Mouse (Mus musculus) adrenal gland (tissue): Measurements from ENCODE around the gene Bbc3.
"Not testable (repeated sequence)": the region's sequence is repeated elsewhere in the genome, so short reads cannot be mapped to it uniquely, and the experiment has no call there.

Source experiments
- intact Hi-C: fragments of 180-260 bp; cut with DNase I; formaldehyde crosslinking; loops from one replicate; pipeline ENCODE4 v1.15.1; 2025
- long read RNA-seq, 2 experiments: library from polyadenylated mRNA; unstranded; transcript quantifications; one replicate each; pipeline ENCODE4 v2.0.0; 2020; ENCODE audit warnings: borderline replicate concordance in 1 of 2; ENCODE audit not compliant: insufficient replicate concordance in 1 of 2

Bbc3 gene
- long read RNA-seq, experiment 1, partial matches to known transcripts: 3 of 7 reads
- long read RNA-seq, experiment 1, other reads (novel, unspliced or antisense): 2 of 7 reads
- long read RNA-seq, experiment 2, partial matches to known transcripts: 1 of 4 reads
- long read RNA-seq, experiment 2, other reads (novel, unspliced or antisense): 1 of 4 reads

DNA sequence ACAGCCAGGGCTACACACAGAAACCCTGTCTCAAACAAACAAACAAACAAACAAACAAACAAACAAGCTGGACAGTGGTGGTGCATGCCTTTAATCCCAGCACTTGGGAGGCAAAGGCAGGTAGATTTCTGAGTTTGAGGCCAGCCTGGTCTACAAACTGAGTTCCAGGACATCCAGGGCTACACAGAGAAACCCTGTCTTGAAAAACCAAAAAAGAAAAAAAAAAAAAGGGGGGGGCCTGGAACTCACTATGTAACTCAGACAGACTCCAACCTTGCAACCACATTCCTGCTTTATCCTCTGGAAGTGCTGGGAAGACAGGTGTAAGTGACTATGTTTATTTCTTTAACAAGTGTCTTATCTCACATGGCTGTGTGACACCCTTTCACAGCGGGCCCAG is at the start of gene Bbc3:
Gene Bbc3, plus strand, starts transcription at position 301 of the 400 bp plus-strand sequence.
- intact Hi-C loops: not testable (repeated sequence)

- intact Hi-C loops: no loop called here
Measured at GRCm38 (mm10) chr7:16259110-16259590, 49.0 kb upstream of the Bbc3 start, which contains the start of gene C5ar1. Gene C5ar1 (minus strand): TSS chr7:16259540.

DNA sequence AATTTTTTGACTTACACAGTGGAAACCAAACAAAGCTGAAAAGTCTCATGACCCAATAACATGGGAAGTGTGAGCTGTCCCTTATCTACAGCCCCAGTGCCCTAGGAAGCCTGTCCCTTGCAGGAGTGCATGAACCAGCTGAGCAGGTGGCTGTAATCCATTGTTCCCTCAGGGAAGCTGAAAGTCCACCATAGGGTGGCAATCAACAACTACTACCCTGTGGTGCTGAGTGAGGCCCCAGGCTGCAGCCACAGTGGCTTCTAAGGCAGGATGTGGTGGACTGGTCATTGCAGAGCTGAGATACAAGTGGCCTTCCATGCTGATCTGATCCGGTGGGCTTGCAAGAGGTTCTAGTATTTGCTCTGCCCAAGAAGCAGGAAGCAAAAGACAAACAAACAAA is 47.1 kb upstream of the Bbc3 start:
- intact Hi-C loops: loop anchor here (5.0 kb wide), 1 partner anchor 164 kb away; the partner anchor contains the start of gene Napa

- intact Hi-C loops: loop anchor here (1.0 to 5.0 kb wide), 2 partner anchors 71 to 166 kb away; partner anchors contain the start of gene Napa
Measured at GRCm38 (mm10) chr7:16263015-16263787, 45.0 kb upstream of the Bbc3 start.

DNA sequence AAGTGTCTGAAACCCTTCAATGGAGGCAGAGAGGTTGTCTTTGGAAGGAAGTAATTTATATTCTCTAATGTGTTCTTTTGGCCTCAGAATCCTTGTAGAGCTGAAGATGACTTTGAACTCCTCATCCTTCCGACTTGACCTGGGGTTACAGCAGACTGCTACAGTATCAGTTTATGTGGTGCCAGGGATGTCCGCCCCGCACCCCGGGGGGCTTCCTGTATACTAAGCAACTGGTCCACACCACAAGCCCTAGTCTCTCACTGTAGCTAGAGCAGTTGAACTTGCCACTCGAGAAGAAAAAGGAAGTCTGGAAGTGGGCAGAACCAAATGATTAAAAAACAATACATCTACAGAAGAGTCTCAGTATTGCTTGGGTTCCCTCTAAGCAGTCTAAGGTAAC is 44.4 kb upstream of the Bbc3 start:
- intact Hi-C loops: loop anchor here (1.0 to 5.0 kb wide), 2 partner anchors 72 to 167 kb away; partner anchors contain the start of gene Napa

GRCm38 (mm10) chr7:16265856-16266255 is 42.3 kb upstream of the Bbc3 start:
- intact Hi-C loops: no loop called here

DNA sequence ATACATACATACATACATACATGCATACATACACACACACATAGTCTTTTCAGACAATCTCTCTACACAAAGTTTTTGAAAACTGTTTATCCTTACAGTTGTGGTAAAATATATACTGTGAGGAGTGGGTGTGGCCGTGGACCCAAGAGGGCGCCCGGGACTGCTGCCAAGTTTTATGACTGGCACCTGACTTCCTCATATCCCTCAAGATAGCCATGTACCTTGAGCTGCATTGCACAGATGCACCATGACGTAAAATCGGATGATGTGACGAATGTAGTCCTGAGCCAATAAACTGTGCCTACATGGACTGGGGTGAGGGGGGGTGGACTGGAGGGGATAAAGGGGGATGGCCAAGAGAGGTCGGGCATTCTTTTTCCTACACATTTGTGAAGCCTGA is 41.6 kb upstream of the Bbc3 start:
- intact Hi-C loops: not testable (repeated sequence)

DNA sequence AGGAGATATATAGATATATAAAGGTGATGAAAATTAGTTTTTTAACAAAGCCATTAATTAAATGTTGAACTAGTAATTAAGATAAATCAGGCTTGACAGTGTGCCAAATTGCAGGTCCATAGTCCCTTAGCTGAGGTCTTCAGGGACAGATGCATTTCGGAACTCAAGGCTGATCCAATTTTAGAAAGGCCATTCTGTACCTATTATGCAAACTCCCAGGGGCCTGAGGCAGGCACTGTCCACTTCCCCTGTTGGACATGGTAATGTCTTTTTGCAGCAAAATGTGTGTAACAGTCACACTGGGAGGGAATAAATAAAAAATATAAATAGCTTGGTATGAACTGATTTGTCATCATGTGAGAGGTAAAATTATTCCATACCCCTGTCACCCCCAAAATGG is 37.1 kb upstream of the Bbc3 start:
- intact Hi-C loops: no loop called here

DNA sequence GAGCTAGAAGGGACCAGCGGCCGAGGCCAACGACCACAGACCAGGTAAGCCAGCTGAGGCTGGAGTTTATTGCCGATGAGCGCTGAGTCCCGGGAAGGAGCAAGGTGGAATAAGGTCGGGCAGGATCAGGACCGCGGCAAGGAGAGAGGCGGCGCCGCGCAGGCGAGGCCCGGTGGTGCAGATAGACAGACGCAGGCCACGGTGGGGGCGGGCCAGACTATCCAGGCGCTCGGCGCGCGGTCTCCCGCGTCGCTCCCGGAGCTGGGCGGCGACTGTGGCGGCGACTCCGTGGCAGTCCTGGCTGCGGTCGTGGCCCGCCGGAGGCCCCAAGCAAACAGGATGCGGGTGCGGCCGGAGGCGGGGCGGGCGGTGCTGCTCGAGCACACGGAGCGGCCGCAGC is 35.5 kb upstream of the Bbc3 start:
- intact Hi-C loops: no loop called here

DNA sequence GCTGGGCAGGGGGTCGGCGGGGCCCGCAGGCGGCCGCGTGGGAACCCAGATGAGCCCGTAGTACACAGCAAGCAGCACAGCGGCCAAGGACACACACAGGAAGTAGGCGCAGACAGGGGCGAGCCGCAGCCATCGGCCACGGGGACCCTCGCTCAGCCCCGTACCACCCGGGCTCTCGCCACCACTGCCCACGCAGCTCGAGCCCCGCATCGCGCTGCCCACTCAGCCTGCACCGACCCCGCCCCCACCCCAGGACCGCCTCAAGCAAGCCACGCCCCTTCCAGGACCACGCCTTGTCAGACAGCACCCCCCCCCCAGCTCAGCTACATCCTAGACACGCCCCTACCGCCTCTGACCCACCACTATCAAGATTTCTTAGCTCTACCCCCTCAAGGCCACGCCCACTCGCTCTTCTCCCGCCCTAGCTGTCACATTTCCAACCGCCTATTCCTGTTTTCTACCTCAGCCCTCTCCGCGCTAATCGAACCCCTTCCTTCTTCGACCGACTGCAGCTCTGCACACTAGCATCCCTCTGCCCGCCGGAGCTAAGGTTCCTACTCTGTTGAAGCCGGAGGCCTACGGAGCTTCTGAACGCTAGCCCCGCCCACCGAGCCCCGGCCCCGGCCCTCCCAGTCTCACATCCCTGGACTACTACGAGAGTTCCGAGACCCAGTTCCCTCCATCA is 35.0 kb upstream of the Bbc3 start, which contains the start of gene Inafm1:
Gene Inafm1, minus strand, starts transcription at position 537 of the 685 bp plus-strand sequence.
- intact Hi-C loops: no loop called here

GRCm38 (mm10) chr7:16273766-16274140 is 34.4 kb upstream of the Bbc3 start:
- intact Hi-C loops: no loop called here

DNA sequence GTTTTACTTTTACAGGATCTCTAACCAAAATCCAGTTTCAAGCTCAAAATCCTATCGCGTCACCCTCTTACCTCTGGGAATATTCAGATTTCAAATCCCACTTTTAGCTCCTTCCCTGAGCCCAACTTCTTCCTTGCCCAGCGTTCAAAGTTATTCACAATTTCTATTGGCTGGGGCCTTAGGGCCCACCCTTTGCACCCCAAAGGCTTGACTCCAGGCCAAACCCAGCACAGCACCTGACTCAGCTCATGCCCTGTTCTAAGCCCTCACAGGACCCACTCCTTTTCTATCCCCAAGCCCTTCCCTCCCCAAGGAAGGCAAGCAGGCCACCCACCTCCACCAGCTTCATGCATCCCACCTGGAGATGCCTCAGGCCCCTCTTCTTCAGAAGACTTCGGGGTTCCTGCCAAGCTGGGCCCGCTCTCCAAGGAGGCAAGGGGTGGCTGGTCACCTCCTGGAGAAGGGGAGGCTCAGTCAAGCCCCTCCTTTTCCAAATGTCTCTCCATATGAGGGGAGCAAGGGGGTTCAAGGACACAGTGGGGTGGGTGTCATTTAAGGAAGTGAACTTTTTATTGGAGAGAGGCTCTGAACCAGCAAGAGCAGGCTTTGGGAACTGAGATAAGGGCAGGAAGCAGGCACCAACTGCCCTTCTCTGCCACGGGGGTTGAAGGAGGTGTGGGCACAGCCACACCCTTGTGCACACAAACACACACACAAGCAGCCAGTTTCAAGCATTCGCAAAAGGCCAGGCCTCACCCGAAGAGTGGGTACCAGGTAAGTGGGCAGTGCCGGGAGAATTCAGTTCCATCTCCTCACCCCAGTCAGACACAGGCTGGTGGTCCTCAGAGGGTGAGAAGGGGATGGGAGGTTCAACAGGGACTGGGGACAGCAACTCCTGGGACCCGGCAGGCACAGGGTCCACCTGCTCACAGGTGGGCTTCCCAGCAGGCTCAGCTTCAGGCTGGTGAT is 33.0 kb upstream of the Bbc3 start:
- intact Hi-C loops: no loop called here

DNA sequence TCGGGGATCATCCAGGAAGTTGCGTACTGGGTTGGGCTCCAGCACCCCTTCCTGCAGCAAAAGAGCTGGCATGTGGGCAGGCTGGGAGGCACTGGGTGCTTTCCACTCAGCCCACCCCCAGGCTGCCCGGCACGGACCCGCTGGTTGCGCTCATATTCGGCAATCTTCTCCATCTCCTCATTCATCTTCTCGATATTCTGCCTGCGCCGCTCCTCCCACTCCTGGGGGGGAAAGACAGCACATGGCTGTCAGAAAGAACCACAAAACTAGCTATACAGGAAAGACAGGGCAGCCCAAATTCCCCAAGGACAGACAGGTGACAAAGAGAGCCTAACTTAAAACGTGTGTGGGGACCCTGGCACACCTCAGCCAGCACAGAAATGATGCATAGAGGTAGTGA is 27.5 kb upstream of the Bbc3 start:
- intact Hi-C loops: no loop called here

- intact Hi-C loops: no loop called here
Measured at GRCm38 (mm10) chr7:16282334-16282733, 25.9 kb upstream of the Bbc3 start.

DNA sequence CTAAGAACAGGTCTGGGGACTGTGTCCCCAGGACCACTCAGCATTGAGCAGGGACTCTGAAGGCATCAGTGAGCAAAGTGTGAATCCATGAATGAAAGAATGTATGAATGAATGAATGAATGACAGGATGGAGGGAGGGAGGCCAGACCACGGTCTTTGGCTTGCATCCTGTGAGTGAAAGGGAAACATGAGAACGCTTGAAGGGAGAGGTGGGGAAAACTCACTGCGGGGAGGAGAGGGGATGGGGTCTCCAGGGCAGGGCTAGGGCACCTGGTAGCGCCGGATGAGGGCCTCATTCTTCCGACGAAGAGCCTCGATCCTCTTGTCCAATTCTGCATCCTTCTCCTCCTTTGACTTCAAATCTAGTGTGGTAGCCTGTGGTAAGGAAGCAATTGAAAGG is 24.2 kb upstream of the Bbc3 start:
- intact Hi-C loops: no loop called here

DNA sequence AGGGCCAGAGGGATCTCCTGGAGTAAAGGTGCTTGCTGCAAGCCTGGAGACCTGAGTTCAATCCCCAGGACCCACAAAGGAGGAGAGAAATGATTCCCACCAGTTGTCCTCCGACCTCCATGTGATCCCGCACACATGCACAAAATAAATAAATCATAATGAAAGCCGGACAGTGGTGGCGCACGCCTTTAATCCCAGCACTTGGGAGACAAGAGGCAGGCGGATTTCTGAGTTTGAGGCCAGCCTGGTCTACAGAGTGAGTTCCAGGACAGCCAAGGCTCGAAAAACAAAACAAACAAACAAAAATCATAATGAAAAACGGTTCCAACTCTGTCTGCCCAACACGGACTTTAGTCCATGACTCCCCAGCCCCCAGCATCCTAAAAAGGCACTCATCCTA is 23.3 kb upstream of the Bbc3 start:
- intact Hi-C loops: no loop called here

GRCm38 (mm10) chr7:16285450-16286025 is 22.7 kb upstream of the Bbc3 start:
- intact Hi-C loops: no loop called here

DNA sequence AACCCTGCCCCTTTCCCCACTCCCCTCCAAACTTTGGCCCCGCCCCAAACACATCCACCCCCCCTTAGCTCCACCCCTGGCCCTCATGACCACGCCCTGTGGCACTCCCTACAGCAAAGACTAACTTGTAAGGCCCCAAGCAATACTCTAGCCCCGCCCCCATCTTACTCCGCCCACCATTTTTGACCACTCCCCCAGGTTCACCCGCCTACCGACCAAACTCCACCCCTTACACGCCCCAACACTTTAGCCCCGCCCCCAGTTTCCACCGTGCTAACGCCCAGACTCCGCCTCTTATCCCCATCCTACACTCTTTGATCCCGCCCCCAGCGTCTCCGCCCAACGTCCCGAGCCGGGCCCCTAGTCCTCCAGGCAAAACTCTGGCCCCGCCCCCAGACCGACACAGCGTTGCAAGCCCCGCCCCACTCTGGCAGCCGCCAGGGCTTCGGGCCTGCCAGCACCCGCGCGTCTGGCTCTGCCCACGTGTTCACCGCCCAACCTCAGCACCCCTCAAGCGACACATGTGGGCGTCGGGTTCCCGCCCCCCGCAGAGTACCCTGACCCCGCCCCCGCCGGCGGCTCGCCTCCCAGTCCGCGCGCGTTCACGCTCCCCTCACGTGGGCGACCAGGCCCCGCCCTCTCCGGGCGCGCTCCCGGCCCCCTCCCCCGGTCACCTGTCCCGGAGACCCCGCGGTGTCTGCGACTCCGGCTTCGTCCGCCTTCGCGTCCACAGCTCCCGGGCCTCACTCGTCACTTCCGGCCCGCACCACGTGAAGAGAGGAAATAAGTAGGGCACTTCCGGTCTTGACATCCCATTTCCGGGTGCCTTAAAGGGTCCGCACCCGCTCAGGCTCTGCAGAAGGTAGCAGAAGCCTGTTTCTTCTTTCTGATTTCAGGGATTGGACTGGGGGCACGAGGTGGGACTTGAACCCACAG is 21.9 kb upstream of the Bbc3 start, which contains the start of gene Ccdc9:
Gene Ccdc9, minus strand, starts transcription at position 770 of the 936 bp plus-strand sequence.
- intact Hi-C loops: no loop called here

DNA sequence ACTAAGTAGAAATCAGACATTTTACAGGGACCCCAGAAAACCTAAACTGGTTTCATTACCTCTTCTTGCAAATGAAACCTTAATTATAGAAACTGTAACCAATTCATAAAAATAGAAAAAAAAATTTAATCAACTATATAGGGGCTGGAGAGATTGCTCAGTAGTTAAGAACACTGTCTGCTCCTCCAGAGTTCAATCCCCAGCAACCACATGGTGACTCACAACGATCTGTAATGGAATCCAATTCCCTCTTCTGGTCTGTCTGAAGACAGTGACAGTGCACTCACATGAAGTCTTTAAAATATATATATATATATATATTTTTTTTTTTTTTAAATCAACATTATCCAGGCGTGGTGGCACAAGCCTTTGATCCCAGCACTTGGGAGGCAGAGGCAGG is 21.2 kb upstream of the Bbc3 start:
- intact Hi-C loops: no loop called here
